32 mouse cellular contexts compared by ENCODE assay signal in the genomic region with DNA sequence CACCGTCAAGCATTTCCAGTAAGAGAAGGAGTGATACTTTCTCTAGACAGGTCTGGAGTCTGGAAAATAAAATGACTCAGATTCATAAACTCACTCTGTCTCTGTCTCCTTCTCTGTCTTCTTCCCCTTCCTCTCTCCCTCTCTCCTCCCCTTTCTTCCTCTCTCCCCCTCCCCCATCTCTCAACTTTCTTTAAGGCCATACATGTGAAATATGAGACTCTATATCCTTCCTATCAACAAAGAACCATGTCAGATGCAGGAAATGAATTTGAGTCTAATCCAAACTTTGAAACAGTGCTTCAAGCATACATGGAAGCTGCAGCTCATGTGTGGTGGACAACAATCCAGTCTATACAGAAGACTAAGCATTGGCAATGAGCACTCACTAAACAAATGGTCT.
DNase-seq lines count a peak whose midpoint lies in the region; ATAC-seq and TF ChIP-seq lines count a peak whose summit lies in the region.
"Had no signal": no experiment of that assay in that cellular context is flagged by ENCODE, and none has a peak within 500 bp of the region (broad histone marks: within the 10 kb centered on the region; RNA-seq: fewer than 3 reads in every experiment).

No protein-coding gene starts in this region.

- peak; percentile 22; the same call in 1 of the 2 replicates for TF ChIP-seq POLR2A in CH12.LX (IDR thresholded peaks at IDR 0.05; ENCODE audit: low read depth, low read length)

- no peak overlapping the region for H3K4me3 ChIP-seq in lung, embryonic 14.5 days (ENCODE audit: low read depth, low read length)
- peak overlapping the region in 1 of 3 experiments; percentile 12 for H3K4me3 ChIP-seq in CH12.LX (replicated peaks in 1 of 3; ENCODE audit: low read depth in 2 of 3, low read length in 2 of 3, poor library complexity in 1 of 3)
- no peak overlapping the region for H3K4me3 ChIP-seq in midbrain, embryonic 15.5 days
- H3K4me3 ChIP-seq: embryonic facial prominence, embryonic 13.5 days; erythroblast, embryonic 14.5 days; heart, embryonic 10.5 days; heart, embryonic 15.5 days; hindbrain, embryonic 12.5 days; layer of hippocampus, adult 2 months; limb, embryonic 10.5 days; limb, embryonic 15.5 days; liver, embryonic 13.5 days had no signal

- ATAC-seq in lung, embryonic 14.5 days (ENCODE audit: insufficient read depth), result 0 out of 2 replicates have a peak, but pooled peaks have one; percentile 44
- ATAC-seq in midbrain, embryonic 15.5 days (replicated peaks), result no peak
- ATAC-seq: forebrain, embryonic 16.5 days; hindbrain, postnatal 0 days; intestine, postnatal 0 days had no signal

- H3K4me2 ChIP-seq in lung, embryonic 14.5 days, result no peak overlapping the region
- peak overlapping the region; percentile 78 for H3K4me2 ChIP-seq in CH12.LX (ENCODE audit: insufficient read depth, low read depth, poor library complexity, severe bottlenecking)
- no peak overlapping the region for H3K4me2 ChIP-seq in midbrain, embryonic 15.5 days
- H3K4me2 ChIP-seq: embryonic facial prominence, embryonic 13.5 days; heart, embryonic 15.5 days; hindbrain, embryonic 12.5 days; limb, embryonic 15.5 days; liver, embryonic 13.5 days had no signal

- 0 out of 2 replicates have a peak, but pooled peaks cover 2% of the 10 kb centered on the region for H3K4me1 ChIP-seq in lung, embryonic 14.5 days (ENCODE audit: insufficient read depth)
- peaks cover 9 to 30% of the 10 kb centered on the region in 2 experiments; a peak in 3 of 4 replicates for H3K4me1 ChIP-seq in CH12.LX (ENCODE audit: control insufficient read depth in 1 of 2, insufficient read depth in 2 of 2)
- H3K4me1 ChIP-seq in midbrain, embryonic 15.5 days, result no peaks in the 10 kb centered on the region
- H3K4me1 ChIP-seq: heart, embryonic 10.5 days; heart, embryonic 15.5 days; hindbrain, embryonic 12.5 days; limb, embryonic 10.5 days; limb, embryonic 15.5 days; liver, embryonic 13.5 days had no signal

- no peaks in the 10 kb centered on the region for H3K79me2 ChIP-seq in CH12.LX (replicated peaks; ENCODE audit: control insufficient read depth, extremely low read depth, insufficient read depth, poor library complexity, severe bottlenecking)

- in situ Hi-C loops in CH12.LX (cut with MboI; ENCODE audit: low pct_ligation_motif_present, low pct_unique_long_range_greater_than_20kb, low sequenced_read_pairs), result loop anchor here (10.0 kb wide), 1 partner anchor 59 kb away; no protein-coding TSS in a partner anchor

- TF ChIP-seq CTCF in lung, embryonic 14.5 days (IDR thresholded peaks at IDR 0.05; ENCODE audit: low read depth), result no peak
- no peak for TF ChIP-seq CTCF in CH12.LX (conservative IDR thresholded peaks at IDR 0.05 in 1 of 2, IDR thresholded peaks at IDR 0.05 in 1 of 2; ENCODE audit: low read depth in 2 of 2, low read length in 2 of 2)

- H3K36me3 ChIP-seq in lung, embryonic 14.5 days (ENCODE audit: insufficient read depth), result no peaks in the 10 kb centered on the region
- no peaks in the 10 kb centered on the region for H3K36me3 ChIP-seq in CH12.LX (replicated peaks in 1 of 2; ENCODE audit: control insufficient read depth in 1 of 2, insufficient read depth in 1 of 2, low read length in 1 of 2)
- H3K36me3 ChIP-seq in midbrain, embryonic 15.5 days (replicated peaks), result no peaks in the 10 kb centered on the region
- H3K36me3 ChIP-seq: embryonic facial prominence, embryonic 13.5 days; heart, embryonic 10.5 days; heart, embryonic 15.5 days; hindbrain, embryonic 12.5 days; limb, embryonic 10.5 days; limb, embryonic 15.5 days; liver, embryonic 13.5 days had no signal

- dilution Hi-C loops in CH12.LX (cut with MboI; ENCODE audit: extremely low pct_ligation_motif_present, extremely low pct_unique_long_range_greater_than_20kb, low sequenced_read_pairs), result no loop called here

- H3K27me3 ChIP-seq in lung, embryonic 14.5 days (ENCODE audit: insufficient read depth, low read length), result no peaks in the 10 kb centered on the region
- no peaks in the 10 kb centered on the region for H3K27me3 ChIP-seq in CH12.LX (replicated peaks)
- no peaks in the 10 kb centered on the region for H3K27me3 ChIP-seq in midbrain, embryonic 15.5 days (replicated peaks)
- H3K27me3 ChIP-seq: embryonic facial prominence, embryonic 13.5 days; heart, embryonic 15.5 days; hindbrain, embryonic 12.5 days; limb, embryonic 15.5 days; liver, embryonic 13.5 days had no signal

- no peak for TF ChIP-seq EP300 in CH12.LX (IDR thresholded peaks at IDR 0.05; ENCODE audit: low read length)

- H3K9me3 ChIP-seq in lung, embryonic 14.5 days (ENCODE audit: low read depth, low read length), result no peaks in the 10 kb centered on the region
- no peaks in the 10 kb centered on the region for H3K9me3 ChIP-seq in CH12.LX (replicated peaks; ENCODE audit: low read length)
- no peaks in the 10 kb centered on the region for H3K9me3 ChIP-seq in midbrain, embryonic 15.5 days
- H3K9me3 ChIP-seq: embryonic facial prominence, embryonic 13.5 days; heart, embryonic 10.5 days; heart, embryonic 15.5 days; hindbrain, embryonic 12.5 days; limb, embryonic 10.5 days; limb, embryonic 15.5 days; liver, embryonic 13.5 days had no signal

- peak; percentile 24 for DNase-seq in lung, embryonic 14.5 days
- no peak for DNase-seq in lung, postnatal 4 days
- DNase-seq in CH12.LX (ENCODE audit: extremely low read depth), result peak; percentile 47
- DNase-seq in induced T-regulatory cell, adult 2 months (ENCODE audit: low read depth), result peak; percentile 59
- no peak for DNase-seq in urinary bladder, postnatal 10 days (ENCODE audit: low spot score)
- DNase-seq in layer of hippocampus, adult 8-10 months (ENCODE audit: low spot score in 2 of 2), result no peak
- DNase-seq: adrenal gland, postnatal 10 days; cerebellum, adult 8-10 months; cerebellum, postnatal 25 days; gastrocnemius, postnatal 10 days; kidney, postnatal 36 days; layer of hippocampus, postnatal 36 days; liver, embryonic 13.5 days; lung, adult 18-20 months; lung, postnatal 10 days; midbrain, embryonic 14.5 days; right cerebral cortex, postnatal 4 days; thymus, adult 18-20 months; thymus, postnatal 25 days had no signal

- H3K9ac ChIP-seq in lung, embryonic 14.5 days, result no peak overlapping the region
- H3K9ac ChIP-seq in CH12.LX (ENCODE audit: insufficient read depth, low read depth), result peak overlapping the region; percentile 53; the same call in 1 of the 2 replicates
- H3K9ac ChIP-seq in midbrain, embryonic 15.5 days, result no peak overlapping the region
- H3K9ac ChIP-seq: embryonic facial prominence, embryonic 13.5 days; heart, embryonic 15.5 days; hindbrain, embryonic 12.5 days; limb, embryonic 15.5 days; liver, embryonic 13.5 days had no signal

- no peak overlapping the region for H3K27ac ChIP-seq in lung, embryonic 14.5 days (ENCODE audit: low read depth)
- peak overlapping the region; percentile 82 for H3K27ac ChIP-seq in CH12.LX (ENCODE audit: insufficient read depth, low read depth)
- H3K27ac ChIP-seq in midbrain, embryonic 15.5 days, result no peak overlapping the region
- H3K27ac ChIP-seq: embryonic facial prominence, embryonic 13.5 days; heart, embryonic 10.5 days; heart, embryonic 15.5 days; hindbrain, embryonic 12.5 days; hindbrain, postnatal 0 days; layer of hippocampus, adult 2 months; limb, embryonic 10.5 days; limb, embryonic 15.5 days; liver, embryonic 13.5 days; stomach, postnatal 0 days had no signal

- 33% methylated on average over 1 of the region's 1 CpGs for WGBS in lung, embryonic 14.5 days
- 89% methylated on average over 1 of the region's 1 CpGs for WGBS in midbrain, embryonic 15.5 days

- TF ChIP-seq RAD21 in CH12.LX (IDR thresholded peaks at IDR 0.05; ENCODE audit: low read depth, low read length), result no peak

TF ChIP-seq in CH12.LX, 34 proteins besides CTCF, POLR2A, EP300 and RAD21:
- TF ChIP-seq SMC3 (IDR thresholded peaks at IDR 0.05; ENCODE audit: low read depth, low read length), result no peak
- TF ChIP-seq SIN3A (IDR thresholded peaks at IDR 0.05; ENCODE audit: low read length), result 0 out of 2 replicates have a peak, but pooled peaks have one; percentile 32
- TF ChIP-seq PAX5 (IDR thresholded peaks at IDR 0.05; ENCODE audit: low read length), result no peak
- peak; percentile 16; the same call in 1 of the 2 replicates for TF ChIP-seq CHD1 (IDR thresholded peaks at IDR 0.05; ENCODE audit: low read depth, low read length)
- 0 out of 2 replicates have a peak, but pooled peaks have one; percentile 5 for TF ChIP-seq HCFC1 (IDR thresholded peaks at IDR 0.05; ENCODE audit: low read depth, low read length)
- peak; percentile 77 for TF ChIP-seq CHD2 (IDR thresholded peaks at IDR 0.05; ENCODE audit: low read length)

Comparison
In these comparisons a context has a peak if more than half of its experiments do, and no peak if none do; other contexts are left out.
1. DNase-seq: peak in lung, embryonic 14.5 days (single experiment), CH12.LX (single experiment) and induced T-regulatory cell, adult 2 months (single experiment); none in lung, postnatal 4 days (0 of 2), urinary bladder, postnatal 10 days (single experiment) and layer of hippocampus, adult 8-10 months (0 of 2).